Comparison of ENCODE assay signal across 7 mouse cellular contexts in genomic region chr8:84706610-84707266, GRCm38 (mm10). TPM values are rescaled to one million over a fixed set of nuclear protein-coding genes. Genes with fewer than 3 reads are reported as not detected.
A peak's percentile ranks its signal among the peaks of the same experiment; 100 is the strongest.
DNase-seq lines count a peak whose midpoint lies in the region; ATAC-seq lines count a peak whose summit lies in the region.

No protein-coding gene starts in this region.

- H3K9me3 ChIP-seq in forebrain, embryonic 13.5 days (replicated peaks) = no peaks in the 10 kb centered on the region
- H3K9me3 ChIP-seq in intestine, embryonic 15.5 days = no peaks in the 10 kb centered on the region
- H3K9me3 ChIP-seq in megakaryocyte, embryonic 14.5 days = no peaks in the 10 kb centered on the region

- WGBS in forebrain, embryonic 13.5 days = 4% methylated on average over 43 of the region's 45 CpGs
- 10% methylated on average over 45 of the region's 45 CpGs for WGBS in intestine, embryonic 15.5 days

- peak overlapping the region; percentile 72 for H3K9ac ChIP-seq in forebrain, embryonic 13.5 days
- H3K9ac ChIP-seq in intestine, embryonic 15.5 days = peak overlapping the region; percentile 32; the same call in 1 of the 2 replicates

- peak overlapping the region; percentile 98 for H3K27ac ChIP-seq in forebrain, embryonic 13.5 days
- H3K27ac ChIP-seq in intestine, embryonic 15.5 days = peak overlapping the region; percentile 10; the same call in 1 of the 2 replicates

- H3K4me3 ChIP-seq in forebrain, embryonic 13.5 days = peak overlapping the region; percentile 35
- peak overlapping the region; percentile 28 for H3K4me3 ChIP-seq in intestine, embryonic 15.5 days (replicated peaks)
- H3K4me3 ChIP-seq in megakaryocyte, embryonic 14.5 days (replicated peaks) = peak overlapping the region; percentile 90

- H3K36me3 ChIP-seq in forebrain, embryonic 13.5 days (ENCODE audit: poor library complexity, severe bottlenecking) = peaks cover 15% of the 10 kb centered on the region; the same call in 1 of the 2 replicates
- no peaks in the 10 kb centered on the region for H3K36me3 ChIP-seq in intestine, embryonic 15.5 days
- H3K36me3 ChIP-seq in megakaryocyte, embryonic 14.5 days (replicated peaks; ENCODE audit: low read length) = peaks cover 43% of the 10 kb centered on the region

- peak; percentile 38 for DNase-seq in thymus, postnatal 4 days
- no peak for DNase-seq in thymus, postnatal 0 days (ENCODE audit: low spot score)
- DNase-seq in testis, postnatal 14 days (ENCODE audit: low spot score) = peak; percentile 60
- no peak for DNase-seq in urinary bladder, adult 18-20 months (ENCODE audit: low spot score in 2 of 2)

- peak overlapping the region; percentile 56 for H3K4me2 ChIP-seq in forebrain, embryonic 13.5 days
- H3K4me2 ChIP-seq in intestine, embryonic 15.5 days (replicated peaks) = peak overlapping the region; percentile 58

- H3K4me1 ChIP-seq in forebrain, embryonic 13.5 days = peaks cover 85% of the 10 kb centered on the region
- H3K4me1 ChIP-seq in intestine, embryonic 15.5 days (replicated peaks) = peaks cover 40% of the 10 kb centered on the region
- H3K4me1 ChIP-seq in megakaryocyte, embryonic 14.5 days = peaks cover 74% of the 10 kb centered on the region

- peaks cover 66% of the 10 kb centered on the region for H3K27me3 ChIP-seq in forebrain, embryonic 13.5 days
- peaks cover 77% of the 10 kb centered on the region for H3K27me3 ChIP-seq in intestine, embryonic 15.5 days (replicated peaks)
- no peaks in the 10 kb centered on the region for H3K27me3 ChIP-seq in megakaryocyte, embryonic 14.5 days (replicated peaks)

- no peak for ATAC-seq in forebrain, embryonic 13.5 days
- ATAC-seq in intestine, embryonic 15.5 days = 0 out of 2 replicates have a peak, but pooled peaks have one; percentile 6

RNA-seq across cellular contexts. Expression of gene Lyl1, which starts 5.5 kb away (rescaled TPM):
- polyA plus RNA-seq in thymus, postnatal 0 days (2015; fragmentation: Nextera tagmentation; extraction: Ambion mirVana) = 8.1 and 8.8 TPM in 2 replicates
- 1.9 and 2.1 TPM in 2 replicates for polyA plus RNA-seq in forebrain, embryonic 13.5 days (2015; fragmentation: Nextera tagmentation; extraction: Ambion mirVana)
- 5.1 and 5.5 TPM in 2 replicates for polyA plus RNA-seq in intestine, embryonic 15.5 days (2015; fragmentation: Nextera tagmentation; extraction: Ambion mirVana)
- 347 and 510 TPM in 2 replicates for polyA plus RNA-seq in megakaryocyte, embryonic 14.5 days (2012; ENCODE audit: insufficient read depth, low replicate concordance)

RNA-seq across cellular contexts. Expression of gene G430095P16Rik, which starts 16.1 kb away (rescaled TPM):
- polyA plus RNA-seq in thymus, postnatal 0 days (2015; fragmentation: Nextera tagmentation; extraction: Ambion mirVana) = 2.4 and 3.6 TPM in 2 replicates
- polyA plus RNA-seq in forebrain, embryonic 13.5 days (2015; fragmentation: Nextera tagmentation; extraction: Ambion mirVana) = 3.7 and 3.8 TPM in 2 replicates
- polyA plus RNA-seq in intestine, embryonic 15.5 days (2015; fragmentation: Nextera tagmentation; extraction: Ambion mirVana) = 3.1 and 3.7 TPM in 2 replicates
- polyA plus RNA-seq in megakaryocyte, embryonic 14.5 days (2012; ENCODE audit: insufficient read depth, low replicate concordance) = 2.7 and 19.7 TPM in 2 replicates

RNA-seq across cellular contexts. Expression of gene Nacc1, which starts 19.1 kb away (rescaled TPM):
- polyA plus RNA-seq in thymus, postnatal 0 days (2015; fragmentation: Nextera tagmentation; extraction: Ambion mirVana) = 12.1 TPM in 2 replicates
- polyA plus RNA-seq in forebrain, embryonic 13.5 days (2015; fragmentation: Nextera tagmentation; extraction: Ambion mirVana) = 16.1 and 18.6 TPM in 2 replicates
- polyA plus RNA-seq in intestine, embryonic 15.5 days (2015; fragmentation: Nextera tagmentation; extraction: Ambion mirVana) = 14.8 and 17.0 TPM in 2 replicates
- 144 and 266 TPM in 2 replicates for polyA plus RNA-seq in megakaryocyte, embryonic 14.5 days (2012; ENCODE audit: insufficient read depth, low replicate concordance)

RNA-seq across cellular contexts. Expression of gene Trmt1, which starts 20.6 kb away (rescaled TPM):
- polyA plus RNA-seq in thymus, postnatal 0 days (2015; fragmentation: Nextera tagmentation; extraction: Ambion mirVana) = 50.0 and 51.5 TPM in 2 replicates
- polyA plus RNA-seq in forebrain, embryonic 13.5 days (2015; fragmentation: Nextera tagmentation; extraction: Ambion mirVana) = 53.5 and 59.1 TPM in 2 replicates
- 59.9 and 68.3 TPM in 2 replicates for polyA plus RNA-seq in intestine, embryonic 15.5 days (2015; fragmentation: Nextera tagmentation; extraction: Ambion mirVana)
- 107 and 120 TPM in 2 replicates for polyA plus RNA-seq in megakaryocyte, embryonic 14.5 days (2012; ENCODE audit: insufficient read depth, low replicate concordance)

RNA-seq across cellular contexts. Expression of gene Ier2, which starts 44.1 kb away (rescaled TPM):
- polyA plus RNA-seq in thymus, postnatal 0 days (2015; fragmentation: Nextera tagmentation; extraction: Ambion mirVana) = 76.9 and 86.0 TPM in 2 replicates
- polyA plus RNA-seq in forebrain, embryonic 13.5 days (2015; fragmentation: Nextera tagmentation; extraction: Ambion mirVana) = 35.2 and 35.4 TPM in 2 replicates
- 84.2 and 85.5 TPM in 2 replicates for polyA plus RNA-seq in intestine, embryonic 15.5 days (2015; fragmentation: Nextera tagmentation; extraction: Ambion mirVana)
- polyA plus RNA-seq in megakaryocyte, embryonic 14.5 days (2012; ENCODE audit: insufficient read depth, low replicate concordance) = 106 and 333 TPM in 2 replicates

Comparison
In these comparisons a context has a peak if more than half of its experiments do, and no peak if none do; other contexts are left out.
1. DNase-seq: peak in thymus, postnatal 4 days (single experiment) and testis, postnatal 14 days (single experiment); none in thymus, postnatal 0 days (single experiment) and urinary bladder, adult 18-20 months (0 of 2).
2. H3K4me3 ChIP-seq: peak in every context shown above with its lines; median percentile 90 in megakaryocyte, embryonic 14.5 days; 35 in forebrain, embryonic 13.5 days; 28 in intestine, embryonic 15.5 days.
3. RNA of gene Lyl1, which starts 5.5 kb away (polyA plus RNA-seq): 347 to 510 TPM in megakaryocyte, embryonic 14.5 days; 8.1 to 8.8 TPM in thymus, postnatal 0 days, 5.1 to 5.5 TPM in intestine, embryonic 15.5 days and 1.9 to 2.1 TPM in forebrain, embryonic 13.5 days; every median in the first group is over 10 times any median in the second.